Mouse (Mus musculus) frontal cortex, postnatal 14 days (tissue): ENCODE measurements around the gene Tgfbr3l.
"Not testable (repeated sequence)": the region's sequence is repeated elsewhere in the genome, so short reads cannot be mapped to it uniquely, and the experiment has no call there.

Source experiments
- DNase-seq, 2 experiments: peaks; one replicate each; pipeline ENCODE4 v3.0.0; 2022; ENCODE audit warnings: low spot score in 2 of 2

The Tgfbr3l gene

DNA sequence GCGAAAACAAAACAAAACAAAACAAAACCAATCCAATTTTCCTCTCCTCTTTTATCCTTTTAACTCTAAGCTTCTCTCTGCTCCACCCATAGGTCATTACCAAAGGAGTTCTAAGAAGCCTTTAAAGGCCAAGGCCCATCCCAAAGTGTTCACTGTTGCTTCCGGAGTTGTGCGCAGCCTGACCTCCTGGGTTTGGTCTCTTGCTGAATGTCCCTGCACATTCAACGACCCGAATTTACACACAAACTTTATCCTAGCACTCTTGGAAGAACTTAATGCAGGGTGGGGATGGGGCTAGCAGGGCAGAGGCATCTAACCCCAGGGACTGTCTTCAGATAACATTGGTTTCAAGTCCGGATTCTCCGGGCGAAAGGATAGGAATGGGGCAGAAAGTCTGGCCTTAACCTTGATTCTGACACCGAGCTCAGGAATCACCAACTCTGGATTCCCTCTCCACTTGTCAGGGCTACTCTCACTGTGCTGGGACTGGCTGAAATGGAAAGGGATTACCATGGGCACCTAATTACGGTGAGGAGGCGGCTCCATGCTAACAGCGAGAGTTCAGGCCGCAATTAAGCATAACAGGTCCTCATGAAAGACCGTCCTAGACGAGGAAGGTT is 10.1 kb upstream of the Tgfbr3l start:
- no peak for DNase-seq

DNA sequence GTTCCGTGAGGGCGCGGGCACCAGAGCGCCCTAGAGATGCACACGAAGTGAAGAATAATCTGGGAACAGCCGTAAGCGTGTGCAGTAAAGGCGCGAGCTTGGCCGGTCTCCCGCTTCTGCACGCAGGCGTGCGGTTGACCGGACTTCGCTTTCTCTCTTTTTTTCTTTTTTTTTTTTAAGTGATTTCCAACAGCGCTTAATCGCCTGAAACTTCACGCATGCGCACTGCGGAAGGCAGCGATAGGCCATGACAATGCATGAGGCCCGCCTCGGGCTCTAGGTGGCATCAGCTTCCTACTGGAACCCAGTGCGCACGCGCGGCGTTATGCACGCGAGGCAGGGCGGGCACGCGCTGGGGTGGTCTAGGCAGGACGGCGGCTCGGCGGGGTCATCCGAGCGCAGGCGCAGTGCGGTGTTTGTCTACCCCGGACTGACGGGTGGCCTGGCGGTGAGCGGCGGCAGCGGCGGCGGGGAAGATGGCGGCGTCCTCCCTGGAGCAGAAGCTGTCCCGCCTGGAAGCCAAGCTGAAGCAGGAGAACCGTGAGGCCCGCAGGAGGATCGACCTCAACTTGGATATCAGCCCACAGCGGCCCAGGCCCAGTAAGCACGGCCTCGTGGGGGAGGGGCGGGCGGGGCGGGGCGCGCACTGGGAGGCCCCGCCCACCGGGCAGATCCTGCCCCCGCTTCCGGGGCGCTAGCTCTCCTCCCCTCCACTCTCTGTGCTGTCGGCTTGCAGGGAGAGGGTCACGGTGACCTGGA is 9.4 kb upstream of the Tgfbr3l start, which contains the start of the genes Map2k7 and Gm49320:
Gene Map2k7 (plus strand): TSS at position 307 of the 759 bp plus-strand sequence.
Gene Gm49320 (plus strand): TSS at position 432 of the 759 bp plus-strand sequence.
- peak; percentile 100 for DNase-seq

DNA sequence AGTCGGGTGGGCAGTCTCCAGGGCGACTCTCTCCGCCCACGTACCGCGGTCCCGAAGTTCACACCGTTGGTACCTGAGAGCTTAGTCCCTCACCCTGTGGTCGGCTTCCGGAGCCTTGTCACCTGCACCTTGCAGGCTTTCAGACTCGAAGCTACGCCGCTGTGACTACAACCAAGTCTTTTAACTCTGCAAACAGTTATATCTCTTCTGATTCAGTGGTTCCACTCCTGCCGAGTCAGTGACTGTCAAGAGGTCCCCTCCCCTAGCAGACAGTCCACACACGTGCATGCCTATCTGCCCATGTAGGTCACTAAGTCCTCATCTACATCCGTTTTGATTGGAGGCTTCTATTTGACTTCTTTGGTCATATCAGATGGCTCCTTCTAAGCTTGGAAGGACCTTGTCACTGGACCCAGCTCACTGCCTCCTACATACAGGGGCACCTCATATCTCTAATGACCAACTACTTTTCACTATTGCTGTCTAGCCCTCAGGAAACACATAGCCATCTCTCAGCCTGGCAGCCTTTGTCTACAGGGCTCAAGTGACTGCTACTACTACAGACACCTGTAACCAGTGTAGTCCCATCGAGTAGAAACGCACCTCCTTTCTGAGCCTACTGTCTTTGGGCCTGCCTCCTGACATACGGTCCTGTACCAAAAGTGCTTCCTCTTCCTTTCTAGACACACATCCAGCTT is 8.7 kb upstream of the Tgfbr3l start:
- no peak for DNase-seq

DNA sequence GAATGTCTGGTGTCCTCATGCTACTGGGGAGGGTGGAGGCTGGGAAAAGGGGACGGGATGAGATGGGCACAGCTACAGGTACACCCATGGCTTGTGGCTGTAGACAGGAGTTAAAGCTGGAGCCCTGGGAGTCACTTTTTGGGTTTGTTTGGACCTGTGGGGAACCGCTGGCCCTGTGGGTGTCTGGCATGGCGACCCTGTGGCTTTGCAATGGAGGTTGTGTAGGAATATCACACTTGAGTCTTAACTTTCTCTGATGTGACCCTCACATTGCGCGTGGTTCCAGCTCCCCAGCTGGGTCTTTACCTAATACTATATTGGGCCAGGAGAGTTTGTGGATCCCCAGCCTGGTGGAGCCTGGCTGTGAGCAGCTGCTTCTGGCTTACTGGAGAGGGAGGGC is 3.0 kb upstream of the Tgfbr3l start:
- no peak for DNase-seq

DNA sequence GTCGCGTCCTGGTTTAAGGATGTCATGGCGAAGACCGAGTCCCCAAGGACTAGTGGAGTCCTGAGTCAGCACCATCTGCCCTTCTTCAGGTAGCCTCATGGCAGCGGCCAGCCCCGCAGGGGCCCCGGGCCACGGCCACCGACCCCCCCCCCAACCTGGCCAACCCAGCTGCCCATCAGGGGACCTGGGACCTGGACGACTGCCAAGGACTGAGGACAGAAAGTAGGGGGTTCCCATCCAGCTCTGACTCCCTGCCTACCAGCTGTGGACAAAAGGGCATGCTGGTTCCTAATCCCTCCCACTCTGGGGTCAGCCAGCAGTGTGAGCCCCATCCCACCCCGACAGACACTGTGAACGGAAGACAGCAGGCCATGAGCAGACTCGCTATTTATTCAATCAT is 2.3 kb upstream of the Tgfbr3l start:
- DNase-seq, result peak in 1 of 2 experiments; percentile 5

DNA sequence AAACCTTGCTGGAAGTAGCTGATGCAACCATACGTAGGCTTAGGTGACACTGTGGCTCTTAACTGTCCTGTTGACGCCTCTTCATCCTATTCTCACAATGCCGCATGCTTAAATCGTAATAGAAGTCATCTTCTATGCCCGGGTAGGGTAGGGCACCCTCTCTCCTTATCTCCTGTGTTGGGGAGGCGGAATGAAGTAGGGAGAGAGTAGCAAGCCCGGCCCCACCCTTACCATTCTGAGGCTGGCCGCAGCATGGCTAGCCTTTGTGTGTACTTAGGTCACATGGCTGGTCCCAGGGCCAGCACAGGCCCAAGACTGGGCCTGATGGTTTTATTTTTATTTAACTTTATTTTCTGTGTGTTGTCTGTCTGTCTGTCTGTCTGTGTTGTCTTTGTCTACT is 773 bp upstream of the Tgfbr3l start:
- peak in 1 of 2 experiments; percentile 3 for DNase-seq

DNA sequence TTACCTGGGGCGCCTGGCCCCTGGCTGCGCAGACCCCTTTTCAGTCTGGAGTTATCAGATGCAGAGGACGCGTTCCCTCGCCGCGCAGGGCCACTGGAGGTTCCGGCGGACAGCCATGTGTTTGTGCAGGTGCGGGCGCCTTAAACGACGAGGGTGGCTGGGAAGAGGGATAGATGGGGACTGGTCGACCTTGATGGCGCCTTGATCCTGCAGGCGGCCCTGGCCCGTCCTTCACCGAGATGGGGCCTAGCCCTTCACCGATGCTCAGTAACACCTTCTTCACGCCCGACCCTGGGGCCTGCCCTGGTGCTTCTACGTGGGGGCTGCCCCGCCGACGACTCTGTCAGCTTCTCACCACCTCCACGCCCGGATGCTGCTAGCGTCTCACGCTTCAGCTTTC is 1.2 kb downstream of the Tgfbr3l start:
- no peak for DNase-seq

DNA sequence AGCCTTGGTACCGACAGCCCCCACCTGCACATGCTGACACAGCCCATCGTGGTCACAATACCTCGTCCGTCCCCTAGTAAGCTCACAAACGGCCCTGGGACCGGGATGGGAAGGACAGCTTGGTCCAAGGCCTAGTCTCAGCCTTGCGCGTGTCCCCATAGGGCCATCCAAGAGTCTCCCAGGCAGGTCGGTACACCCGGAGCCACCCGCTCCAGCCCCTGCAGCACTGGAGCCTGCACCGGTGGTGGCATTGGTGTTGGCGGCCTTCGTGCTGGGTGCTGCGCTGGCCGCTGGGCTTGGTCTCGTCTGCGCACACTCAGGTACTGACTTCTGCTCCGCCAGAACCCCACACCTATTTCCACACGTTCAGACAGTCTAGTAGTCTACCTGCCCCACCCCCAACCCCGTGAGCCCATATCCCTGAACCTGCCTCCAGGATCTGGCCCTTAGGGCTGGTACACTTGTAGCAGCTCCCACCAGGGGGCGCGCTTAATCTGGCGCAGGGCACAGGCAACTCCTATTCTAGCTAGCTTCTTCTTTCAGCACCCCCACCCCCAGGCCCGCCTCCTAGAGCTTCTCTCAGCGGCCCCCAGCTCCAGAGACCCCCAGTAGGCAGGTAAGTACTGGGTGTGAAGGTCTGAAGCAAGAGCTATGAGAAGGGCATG is 2.4 kb downstream of the Tgfbr3l start:
- peak; percentile 77 to 83 for DNase-seq

DNA sequence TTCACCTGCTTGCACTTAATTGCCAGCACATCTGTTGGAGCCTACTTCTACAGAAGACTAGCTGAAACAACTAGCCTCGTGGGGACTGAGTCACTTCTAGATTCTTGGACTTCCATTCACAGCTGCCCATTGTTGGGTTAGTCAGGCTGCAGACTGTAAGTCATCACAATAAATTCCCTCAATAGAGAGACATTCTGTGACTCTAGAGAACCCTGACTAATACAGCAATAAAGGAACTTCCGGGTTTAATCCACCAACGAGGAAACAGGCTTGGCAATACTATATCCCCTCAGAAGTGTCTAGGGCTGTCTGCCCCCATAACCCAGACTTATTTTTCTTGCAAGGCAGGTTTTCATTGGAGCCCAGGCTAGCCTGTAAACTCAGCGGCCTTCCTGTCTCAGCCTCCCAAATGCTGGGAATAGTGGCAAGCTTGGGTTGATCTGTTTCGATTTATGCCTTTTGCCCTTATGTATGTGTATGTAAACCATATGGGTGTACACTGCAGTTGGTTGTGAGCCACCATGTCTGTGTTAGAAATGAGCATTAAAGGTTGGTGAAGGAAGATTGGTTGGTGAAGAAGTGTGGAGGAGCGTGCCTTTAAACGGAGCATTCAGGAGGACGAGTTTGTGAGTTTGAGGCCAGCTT is 4.2 kb downstream of the Tgfbr3l start:
- no peak for DNase-seq

DNA sequence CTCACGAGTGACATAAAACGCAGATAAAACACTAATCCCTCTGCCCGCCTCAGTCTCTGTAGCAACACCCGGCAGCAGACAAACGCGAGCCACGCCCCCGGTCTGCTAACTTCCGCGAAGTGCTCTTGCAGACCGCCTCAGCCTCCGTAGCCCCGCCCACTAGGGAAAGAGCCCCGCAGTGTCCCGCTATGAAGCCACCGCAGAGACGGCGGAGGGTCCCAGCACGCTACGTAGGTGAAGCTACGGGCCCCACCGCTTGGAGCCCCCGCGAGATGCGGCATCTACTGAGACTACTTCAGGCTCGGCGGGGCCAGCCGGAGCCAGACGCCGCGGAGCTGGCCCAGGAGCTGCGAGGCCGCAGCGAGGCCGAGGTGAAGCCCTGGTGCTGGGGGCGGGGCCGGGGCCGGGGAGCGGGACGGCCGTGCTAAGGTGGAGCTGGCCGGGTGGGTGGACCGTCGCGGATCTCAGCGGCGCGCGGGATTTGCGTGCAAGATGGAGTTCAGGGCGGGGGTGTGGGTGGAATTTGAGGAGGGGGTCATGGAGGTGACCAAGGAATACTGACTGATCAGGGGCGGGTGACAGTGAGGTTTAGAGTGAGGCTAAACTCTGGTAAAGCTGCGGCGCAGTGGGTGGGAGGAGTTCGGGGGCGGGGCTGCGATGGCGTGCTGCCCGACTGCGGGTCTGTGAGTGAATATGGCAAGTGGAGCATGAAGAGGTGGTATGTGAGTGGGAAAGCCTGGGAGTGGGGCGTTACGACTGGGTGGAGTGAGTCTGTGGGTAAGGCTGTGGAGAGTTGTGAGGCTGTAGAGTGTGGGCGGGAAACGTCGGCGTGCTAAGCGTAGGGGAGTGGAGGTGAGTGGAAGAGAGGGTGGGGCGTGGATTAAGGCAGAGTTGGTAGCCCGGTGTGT is 5.2 kb downstream of the Tgfbr3l start, which contains the start of gene Snapc2:
Gene Snapc2 (plus strand): TSS at position 147 of the 908 bp plus-strand sequence.
- peak; percentile 89 to 93 for DNase-seq

DNA sequence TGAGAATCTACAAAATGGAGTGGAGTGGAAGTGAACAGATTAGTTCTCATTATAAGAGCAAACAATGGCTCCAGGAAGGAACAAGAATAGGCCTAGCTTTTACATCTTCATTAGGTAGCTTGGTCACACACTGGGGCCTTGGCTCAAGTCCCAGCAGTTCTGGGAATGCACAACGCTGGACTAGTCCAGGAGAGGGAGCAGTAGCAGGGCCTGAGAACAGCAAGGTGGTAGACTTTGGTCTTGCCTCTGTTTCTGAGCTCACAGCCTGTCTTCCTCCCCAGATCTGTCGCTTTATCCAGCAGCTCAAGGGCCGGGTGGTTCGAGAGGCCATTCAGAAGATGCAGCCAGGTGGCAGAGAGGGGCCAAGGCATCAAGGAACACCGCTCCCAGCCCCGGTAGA is 6.0 kb downstream of the Tgfbr3l start:
- peak in 1 of 2 experiments; percentile 49 for DNase-seq

DNA sequence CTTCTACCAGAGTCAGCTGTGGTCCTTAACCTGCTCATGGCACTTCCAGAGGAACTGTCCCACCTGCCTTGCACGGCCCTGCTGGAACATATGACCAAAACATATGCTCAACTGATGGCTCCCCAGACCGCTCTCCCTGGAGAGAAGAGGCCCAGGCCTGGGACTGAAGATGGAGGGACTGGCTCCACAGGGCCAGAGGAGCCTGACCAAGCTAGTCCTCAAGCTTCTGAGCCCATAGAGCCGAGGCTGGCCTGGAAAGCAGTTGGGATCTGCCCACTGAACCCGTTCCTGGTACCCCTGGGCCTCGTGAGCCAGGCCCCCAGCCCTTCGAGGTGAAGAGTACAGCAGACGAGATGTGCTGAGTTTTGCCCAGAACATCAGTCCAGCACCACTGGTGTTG is 7.5 kb downstream of the Tgfbr3l start:
- not testable (repeated sequence) for DNase-seq

DNA sequence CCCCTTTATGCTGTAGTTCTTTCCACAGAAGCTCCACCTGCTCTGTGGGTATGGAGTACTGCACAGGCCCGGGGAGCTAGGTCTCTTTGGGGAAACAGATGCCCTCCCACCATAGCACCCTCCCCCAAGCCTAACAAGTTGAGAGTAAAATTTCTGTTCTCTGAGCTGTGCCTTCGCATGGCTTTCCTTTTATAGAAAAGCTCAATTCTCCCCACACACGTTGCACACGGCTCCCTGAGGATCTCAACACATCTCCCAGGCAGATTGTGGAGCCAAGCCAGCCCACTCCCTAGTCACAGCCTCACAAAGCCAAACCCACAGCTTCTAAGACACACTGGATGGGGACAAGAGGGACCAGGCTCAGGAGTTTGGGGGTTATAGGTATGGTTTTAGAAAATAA is 8.9 kb downstream of the Tgfbr3l start:
- peak; percentile 73 to 82 for DNase-seq

DNA sequence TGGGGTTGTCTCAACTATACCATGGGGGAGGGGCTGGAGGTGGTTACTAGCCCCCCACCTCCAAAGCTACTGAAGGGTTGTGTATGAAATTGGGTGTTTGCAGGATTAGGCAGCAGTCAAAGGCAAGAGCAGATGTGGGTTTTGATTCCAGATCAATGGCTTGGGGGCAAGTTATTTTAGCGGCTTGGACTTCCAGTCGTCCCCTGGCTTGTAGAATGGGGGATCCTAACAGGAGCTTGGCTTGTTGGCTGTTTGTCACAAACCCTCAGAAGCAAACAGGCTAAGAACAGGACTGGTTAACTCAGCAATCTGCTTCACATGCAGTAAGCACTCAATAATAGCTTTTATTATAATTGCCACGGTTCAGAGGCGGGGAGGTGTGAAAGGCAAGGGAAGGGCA is 9.3 kb downstream of the Tgfbr3l start:
- DNase-seq, result no peak

DNA sequence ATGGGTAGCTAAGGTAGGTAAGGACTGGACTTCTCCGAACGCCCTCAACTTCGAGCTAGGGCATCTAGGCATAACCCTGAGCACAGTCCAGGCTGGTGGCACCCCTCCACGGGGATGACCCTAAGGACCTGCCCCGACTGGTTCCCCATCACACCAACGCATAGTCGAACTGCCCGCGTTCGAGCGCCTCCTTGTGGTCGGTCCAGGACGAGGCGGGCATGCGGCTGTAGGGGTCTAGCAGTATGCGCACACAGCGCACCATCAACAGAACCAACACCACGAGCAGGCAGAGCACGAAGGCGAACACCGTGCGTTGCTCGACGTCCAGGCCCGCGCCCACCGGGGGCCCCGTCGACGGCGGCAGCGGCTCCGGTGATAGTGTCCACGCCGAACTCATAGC is 10.2 kb downstream of the Tgfbr3l start:
- DNase-seq, result peak; percentile 80 to 85

DNA sequence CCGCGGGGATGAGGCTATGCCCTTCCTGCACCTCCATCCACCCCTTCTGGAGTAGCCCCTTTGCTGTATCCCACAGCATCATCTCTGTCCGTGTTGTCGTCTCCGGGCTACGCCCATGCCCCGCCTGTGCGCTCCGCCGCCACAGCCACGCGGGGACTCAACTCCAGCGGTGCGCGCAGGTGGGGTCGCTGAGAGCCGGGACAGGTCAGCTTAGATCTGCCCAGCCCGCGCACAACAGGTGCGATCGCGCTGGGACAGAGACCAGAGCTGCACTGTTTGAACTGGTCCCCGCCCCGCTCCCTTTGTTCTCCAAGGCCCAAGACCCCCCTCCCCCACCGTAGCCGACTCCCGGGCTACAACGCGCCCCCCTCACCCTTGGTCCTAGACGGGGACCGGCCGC is 10.7 kb downstream of the Tgfbr3l start:
- DNase-seq, result peak in 1 of 2 experiments; percentile 49

DNA sequence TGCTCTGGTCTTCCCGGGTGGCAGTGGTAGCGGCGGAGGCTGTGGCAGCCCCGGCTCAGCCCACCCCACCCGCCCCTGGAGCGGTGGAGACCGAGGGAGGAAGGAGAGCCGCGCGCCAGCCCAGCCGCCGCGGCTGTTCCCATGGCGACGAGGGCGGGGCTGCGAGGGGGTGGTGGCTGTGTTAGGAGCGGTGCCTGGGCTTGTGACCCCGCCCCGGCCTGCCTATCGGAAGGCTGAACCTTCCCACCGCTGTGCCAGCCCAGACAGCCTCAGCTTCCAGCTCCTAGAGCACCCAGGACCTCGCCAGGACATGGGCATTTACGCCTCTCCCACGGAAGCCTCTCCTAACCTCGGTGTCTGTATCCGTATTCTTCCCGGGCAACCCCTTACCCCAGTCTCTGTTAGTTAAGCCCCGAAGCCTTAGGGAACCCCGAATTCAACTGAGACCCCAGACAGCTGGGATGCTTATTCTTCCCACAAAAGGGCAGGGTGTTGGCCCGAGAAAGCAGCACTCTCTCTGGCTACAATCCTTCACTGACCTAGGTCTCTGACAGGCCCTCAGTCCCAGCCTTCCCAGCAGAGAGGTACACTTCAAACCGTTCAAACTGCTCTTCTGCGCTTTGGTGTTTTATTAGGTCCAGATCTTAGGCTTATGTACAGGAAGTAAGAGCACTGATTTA is 11.3 kb downstream of the Tgfbr3l start, which contains the start of gene Ctxn1:
Gene Ctxn1 (minus strand): TSS at position 150 of the 680 bp plus-strand sequence.
- DNase-seq, result peak; percentile 86 to 91

DNA sequence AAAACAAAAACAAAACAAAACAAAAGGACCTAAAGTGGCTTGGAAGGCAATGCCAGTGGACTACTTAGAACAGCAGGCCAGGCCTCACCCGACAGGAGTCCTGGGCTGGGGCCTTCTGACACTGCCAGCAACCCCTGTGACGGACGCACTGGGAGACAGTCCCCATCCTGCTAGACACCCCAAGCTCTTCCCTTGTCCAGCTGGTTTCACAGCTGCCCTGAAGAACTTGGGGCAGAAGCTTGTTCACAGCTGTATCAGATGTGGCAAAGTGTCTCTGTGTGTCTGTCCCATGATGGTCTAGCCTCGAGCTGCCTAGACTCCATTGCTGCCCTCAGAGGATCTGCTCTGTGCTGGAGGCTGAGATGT is 11.8 kb downstream of the Tgfbr3l start:
- no peak for DNase-seq

DNA sequence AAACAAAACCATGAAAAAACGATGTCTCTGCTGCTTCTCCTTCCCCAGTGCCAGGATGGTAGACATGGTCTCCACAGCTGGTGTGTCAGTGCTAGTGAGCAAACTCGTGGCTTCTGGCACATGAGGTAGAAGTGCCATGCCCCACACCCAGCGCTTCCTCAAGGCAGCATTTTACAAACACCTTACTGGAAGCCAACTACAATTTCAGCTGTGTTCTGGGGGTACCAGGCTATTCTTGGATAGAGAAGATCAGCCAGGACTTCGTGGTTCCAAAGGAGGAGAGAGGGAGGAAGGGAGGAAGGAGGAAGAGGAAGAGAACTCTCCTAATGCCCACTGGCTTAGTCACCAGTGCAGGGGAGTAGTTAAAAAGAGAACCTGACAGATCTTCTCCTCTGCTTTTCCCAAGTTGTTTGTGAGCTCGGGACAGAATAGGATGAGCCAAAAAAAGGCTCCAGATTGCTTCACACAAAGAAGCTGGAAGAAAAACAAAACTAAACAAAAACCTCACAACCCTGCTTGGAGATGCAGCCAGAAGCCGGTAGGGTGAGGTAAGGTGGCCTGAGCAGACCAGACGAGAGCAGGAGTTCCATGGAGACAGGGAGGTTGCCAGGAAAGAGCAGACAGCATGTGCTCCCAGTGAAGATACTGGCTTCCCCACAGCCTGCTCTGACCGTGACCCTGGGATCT is 15.2 kb downstream of the Tgfbr3l start:
- DNase-seq, result peak in 1 of 2 experiments; percentile 20
